Mouse (Mus musculus) MEL (cell line): ENCODE results near the gene E130208F15Rik. TPM values are rescaled to one million over a fixed set of nuclear protein-coding genes. Genes with fewer than 3 reads are reported as not detected.

Experiments used
- DNase-seq: peaks from one replicate; pipeline ENCODE4 v3.0.0; 2011; ENCODE audit warnings: low read depth, low spot score
- H3K27ac ChIP-seq: 2 replicates; pipeline ENCODE4 v1.5.1; 2012; ENCODE audit warnings: low read depth, mild to moderate bottlenecking, control low read depth, low read length, moderate library complexity; ENCODE audit not compliant: control insufficient read depth
- H3K27me3 ChIP-seq, 2 experiments: fragments of 150-350 bp in 1 of 2; sonication (generic) in 1 of 2; 2 replicates each; pipeline ENCODE4 v1.6.1; 2012; ENCODE audit warnings: low read length in 2 of 2, mild to moderate bottlenecking in 2 of 2, improper control_type of control experiment in 1 of 2, moderate library complexity in 1 of 2; ENCODE audit not compliant: insufficient read depth in 2 of 2, control insufficient read depth in 1 of 2
- H3K36me3 ChIP-seq, 2 experiments: 2 replicates each; pipeline ENCODE4 v1.6.1; 2012 to 2014; ENCODE audit warnings: low read length in 2 of 2, improper control_type of control experiment in 1 of 2, inconsistent platforms in 1 of 2, mild to moderate bottlenecking in 1 of 2; ENCODE audit not compliant: insufficient read depth in 2 of 2, control insufficient read depth in 1 of 2
- H3K4me1 ChIP-seq, 2 experiments: fragments of 150-350 bp in 1 of 2; sonication (generic) in 1 of 2; 2 replicates each; pipeline ENCODE4 v1.6.1; 2012; ENCODE audit warnings: low read length in 2 of 2, improper control_type of control experiment in 1 of 2, mild to moderate bottlenecking in 1 of 2; ENCODE audit not compliant: insufficient read depth in 2 of 2, control insufficient read depth in 1 of 2
- H3K4me3 ChIP-seq, 2 experiments: fragments of 150-350 bp in 1 of 2; sonication (generic) in 1 of 2; 2 replicates each; pipeline ENCODE4 v1.5.1; 2012; ENCODE audit warnings: low read depth in 2 of 2, low read length in 2 of 2, mild to moderate bottlenecking in 2 of 2, moderate library complexity in 2 of 2, control low read depth in 1 of 2, improper control_type of control experiment in 1 of 2; ENCODE audit not compliant: control insufficient read depth in 1 of 2, insufficient read depth in 1 of 2
- H3K79me2 ChIP-seq: 2 replicates; pipeline ENCODE4 v1.6.1; 2012; ENCODE audit warnings: mild to moderate bottlenecking, low read length, moderate library complexity; ENCODE audit not compliant: control insufficient read depth, poor library complexity, insufficient read depth
- H3K9ac ChIP-seq: 2 replicates; pipeline ENCODE4 v1.6.1; 2012; ENCODE audit warnings: low read depth, mild to moderate bottlenecking, control low read depth, low read length, moderate library complexity; ENCODE audit not compliant: control insufficient read depth, poor library complexity, severe bottlenecking
- H3K9me3 ChIP-seq: fragments of 150-350 bp; sonication (generic); replicated peaks from 2 replicates; pipeline ENCODE4 v1.6.1; 2012; ENCODE audit warnings: mild to moderate bottlenecking, low read length, improper control_type of control experiment, moderate library complexity; ENCODE audit not compliant: insufficient read depth
- CHD1 ChIP-seq: IDR thresholded peaks from 2 replicates; pipeline ENCODE4 v1.6.1; 2012; ENCODE audit warnings: low read depth, mild to moderate bottlenecking, inconsistent platforms, low read length, improper control_type of control experiment
- ETS1 ChIP-seq: IDR thresholded peaks from 2 replicates; pipeline ENCODE4 v1.6.1; 2012; ENCODE audit warnings: low read depth, mild to moderate bottlenecking, inconsistent platforms, low read length, improper control_type of control experiment, moderate library complexity
- GATA1 ChIP-seq: IDR thresholded peaks from 2 replicates; pipeline ENCODE4 v1.6.1; 2011; ENCODE audit warnings: low read depth, low read length, improper control_type of control experiment
- HCFC1 ChIP-seq: IDR thresholded peaks from 2 replicates; pipeline ENCODE4 v1.6.1; 2012; ENCODE audit warnings: low read depth, mild to moderate bottlenecking, inconsistent platforms, low read length, improper control_type of control experiment, moderate library complexity
- JUND ChIP-seq: IDR thresholded peaks from 2 replicates; pipeline ENCODE4 v1.6.1; 2011; ENCODE audit warnings: low read depth, mild to moderate bottlenecking, improper control_type of control experiment, low read length
- KAT2A ChIP-seq: conservative IDR thresholded peaks from 2 replicates; pipeline ENCODE4 v1.6.1; 2012; ENCODE audit warnings: low read depth, low read length, improper control_type of control experiment, inconsistent platforms
- MEF2A ChIP-seq: IDR thresholded peaks from 2 replicates; pipeline ENCODE4 v1.6.1; 2014; ENCODE audit warnings: low read depth, mild to moderate bottlenecking, inconsistent platforms, low read length, improper control_type of control experiment; ENCODE audit not compliant: poor library complexity, insufficient replicate concordance, severe bottlenecking; ENCODE audit errors: extremely low read depth
- MYB ChIP-seq: IDR thresholded peaks from 2 replicates; pipeline ENCODE4 v1.6.1; 2011; ENCODE audit warnings: mild to moderate bottlenecking, low read depth, low read length, improper control_type of control experiment
- NRF1 ChIP-seq: IDR thresholded peaks from 2 replicates; pipeline ENCODE4 v1.6.1; 2014; ENCODE audit warnings: low read depth, mild to moderate bottlenecking, inconsistent platforms, low read length, improper control_type of control experiment, moderate library complexity; ENCODE audit not compliant: poor library complexity, insufficient read depth, severe bottlenecking
- POLR2A ChIP-seq, 2 experiments: IDR thresholded peaks; 2 replicates each; pipeline ENCODE4 v1.6.1; 2011 to 2012; ENCODE audit warnings: low read length in 2 of 2, mild to moderate bottlenecking in 2 of 2, control low read depth in 1 of 2, improper control_type of control experiment in 1 of 2, low read depth in 1 of 2, moderate library complexity in 1 of 2; ENCODE audit not compliant: control insufficient read depth in 1 of 2, insufficient read depth in 1 of 2, poor library complexity in 1 of 2
- POLR2AphosphoS2 ChIP-seq: IDR thresholded peaks from 2 replicates; pipeline ENCODE4 v1.6.1; 2011; ENCODE audit warnings: low read length, improper control_type of control experiment
- POLR2AphosphoS5 ChIP-seq: IDR thresholded peaks from 2 replicates; pipeline ENCODE4 v1.6.1; 2012; ENCODE audit warnings: low read depth, borderline replicate concordance, mild to moderate bottlenecking, inconsistent platforms, low read length, moderate library complexity, mixed read lengths
- RAD21 ChIP-seq: IDR thresholded peaks from 2 replicates; pipeline ENCODE4 v1.6.1; 2011; ENCODE audit warnings: mild to moderate bottlenecking, low read depth, low read length, improper control_type of control experiment
- TAL1 ChIP-seq: IDR thresholded peaks from 2 replicates; pipeline ENCODE4 v1.6.1; 2012; ENCODE audit warnings: mild to moderate bottlenecking, inconsistent platforms, low read length, moderate library complexity, mixed read lengths
- UBTF ChIP-seq: IDR thresholded peaks from 2 replicates; pipeline ENCODE4 v1.6.1; 2012; ENCODE audit warnings: low read depth, mild to moderate bottlenecking, inconsistent platforms, low read length, improper control_type of control experiment, moderate library complexity, borderline replicate concordance; ENCODE audit not compliant: insufficient read depth
- USF2 ChIP-seq, 2 experiments: IDR thresholded peaks; 2 replicates each; pipeline ENCODE4 v1.6.1; 2011 to 2012; ENCODE audit warnings: improper control_type of control experiment in 2 of 2, low read length in 2 of 2, borderline replicate concordance in 1 of 2, inconsistent platforms in 1 of 2, low read depth in 1 of 2, mild to moderate bottlenecking in 1 of 2; ENCODE audit not compliant: insufficient read depth in 1 of 2
- ZC3H11A ChIP-seq: IDR thresholded peaks from 2 replicates; pipeline ENCODE4 v1.6.1; 2012; ENCODE audit warnings: low read depth, mild to moderate bottlenecking, inconsistent platforms, low read length, improper control_type of control experiment
- ZMIZ1 ChIP-seq: IDR thresholded peaks from 2 replicates; pipeline ENCODE4 v1.6.1; 2012; ENCODE audit warnings: low read depth, mild to moderate bottlenecking, inconsistent platforms, low read length, improper control_type of control experiment, moderate library complexity
- ZNF384 ChIP-seq: IDR thresholded peaks from 2 replicates; pipeline ENCODE4 v1.6.1; 2012; ENCODE audit warnings: low read depth, mild to moderate bottlenecking, inconsistent platforms, low read length, improper control_type of control experiment
- polyA plus RNA-seq, 2 experiments: library from polyadenylated mRNA; stranded (reverse) in 1 of 2; unstranded in 1 of 2; fragments of >175 nt in 1 of 2; fragments of >200 nt in 1 of 2; gene quantifications; 2 replicates each; pipeline versions ENCODE4 v1.2.1 to v1.2.4; 2012; ENCODE audit warnings: low replicate concordance in 2 of 2, low read depth in 1 of 2; ENCODE audit not compliant: insufficient read length in 2 of 2, insufficient read depth in 1 of 2, missing spikeins in 1 of 2
- total RNA-seq: library from RNA; depleted of rRNA; stranded (reverse); fragments of 300-350 nt; gene quantifications from 2 replicates; pipeline ENCODE4 v1.2.3, GENCODE M21; 2012

E130208F15Rik gene
- total and polyA plus RNA-seq, 3 experiments = 0.96 to 3.2 TPM; not detected in 1

DNA sequence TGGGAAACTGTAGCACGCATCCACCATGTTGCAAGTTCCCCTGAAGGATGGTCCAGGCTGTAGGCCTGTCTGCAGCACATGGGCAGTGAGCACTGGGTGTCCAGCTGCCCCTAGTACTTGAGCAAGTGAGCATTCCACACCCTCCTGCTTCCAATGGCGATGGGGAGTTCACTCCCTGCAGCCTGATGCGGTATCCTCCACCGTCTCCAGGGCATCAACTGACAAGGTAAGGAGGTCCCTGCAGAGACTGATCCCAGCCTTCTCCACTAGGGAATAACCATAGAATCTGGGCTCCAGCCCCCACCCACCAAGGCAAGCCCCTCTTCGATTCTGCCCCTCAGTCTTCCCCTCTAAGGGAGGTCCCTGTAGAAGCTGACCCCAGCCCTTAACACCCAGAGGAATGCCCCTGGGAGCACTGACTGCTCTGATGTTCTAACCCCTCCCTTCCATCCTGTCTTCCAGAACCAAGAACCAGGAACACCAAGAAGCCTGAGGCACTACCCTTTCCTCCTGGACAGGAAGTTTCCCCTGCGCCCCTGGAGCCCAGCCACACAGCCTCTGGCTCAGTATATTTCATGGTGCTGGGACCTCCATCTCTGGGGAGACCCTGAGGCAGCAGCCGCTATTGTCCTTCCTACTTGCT lies 32.3 kb upstream of the E130208F15Rik start:
- Histone ChIP-seq H3K79me2 (no peaks in the 10 kb centered on the region), H3K9ac (no peak overlapping the region), H3K36me3 (no peaks in the 10 kb centered on the region), H3K4me1 (no peaks in the 10 kb centered on the region), H3K9me3 (no peaks in the 10 kb centered on the region), H3K4me3 (no peak overlapping the region), H3K27me3 (no peaks in the 10 kb centered on the region), H3K27ac (no peak overlapping the region)
- TF ChIP-seq ZMIZ1 (no peak), USF2 (IDR thresholded peaks at IDR 0.05; ENCODE audit: borderline replicate concordance in 1 of 2, insufficient read depth in 1 of 2, low read depth in 1 of 2, low read length in 2 of 2) (no peak), NRF1 (no peak), CHD1 (no peak), ETS1 (no peak), ZC3H11A (no peak), POLR2AphosphoS5 (no peak), ZNF384 (no peak), TAL1 (no peak), MYB (no peak), MEF2A (no peak), KAT2A (no peak), JUND (no peak), POLR2A (IDR thresholded peaks at IDR 0.05; ENCODE audit: control insufficient read depth in 1 of 2, insufficient read depth in 1 of 2, low read depth in 1 of 2, low read length in 2 of 2, poor library complexity in 1 of 2) (no peak), GATA1 (no peak)
- no peak for DNase-seq

DNA sequence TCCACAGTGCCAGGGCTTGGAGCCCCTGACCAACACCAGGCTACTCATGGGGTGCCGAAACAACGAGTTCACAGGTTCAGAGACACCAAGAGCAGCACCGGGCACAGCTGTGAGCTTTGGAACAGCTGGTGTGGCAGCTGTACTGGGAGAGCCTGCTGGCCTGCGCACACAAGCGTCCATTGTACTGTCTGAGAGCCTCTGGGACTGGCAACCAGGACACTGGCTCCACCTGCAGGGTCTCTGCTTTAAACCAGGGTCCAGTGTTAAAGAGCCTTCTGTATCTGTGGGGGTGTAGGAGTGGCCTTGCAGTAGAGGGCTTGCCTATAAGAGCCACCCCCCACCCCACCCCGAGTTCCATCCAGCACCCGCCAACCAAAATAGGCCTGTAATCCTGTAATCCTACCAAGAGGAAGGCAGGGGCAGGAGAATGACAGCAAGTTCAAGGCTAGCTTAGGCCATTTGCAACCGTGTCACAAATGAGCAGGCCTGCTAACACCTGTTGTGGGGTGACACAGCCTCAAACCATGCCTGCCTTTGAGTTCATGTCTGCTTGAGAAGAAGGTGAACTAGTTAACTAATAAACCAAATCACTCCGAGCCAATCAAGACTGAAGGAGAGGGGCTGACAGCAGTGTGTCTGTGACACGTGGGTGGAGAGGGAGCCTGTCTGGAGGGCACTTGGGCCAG lies 31.7 kb upstream of the E130208F15Rik start:
- Histone ChIP-seq H3K4me3 (no peak overlapping the region), H3K4me1 (no peaks in the 10 kb centered on the region), H3K9me3 (no peaks in the 10 kb centered on the region), H3K27me3 (no peaks in the 10 kb centered on the region), H3K79me2 (no peaks in the 10 kb centered on the region), H3K9ac (no peak overlapping the region), H3K27ac (no peak overlapping the region), H3K36me3 (no peaks in the 10 kb centered on the region)
- TF ChIP-seq ZC3H11A = no peak
- no peak for TF ChIP-seq TAL1
- no peak for TF ChIP-seq UBTF
- no peak for TF ChIP-seq POLR2A (IDR thresholded peaks at IDR 0.05; ENCODE audit: control insufficient read depth in 1 of 2, insufficient read depth in 1 of 2, low read depth in 1 of 2, low read length in 2 of 2, poor library complexity in 1 of 2)
- TF ChIP-seq POLR2AphosphoS5 = no peak
- TF ChIP-seq ZNF384 = no peak
- TF ChIP-seq ETS1 = no peak
- TF ChIP-seq POLR2AphosphoS2 = no peak
- TF ChIP-seq RAD21 = no peak
- no peak for TF ChIP-seq HCFC1
- DNase-seq = no peak
